Mouse (Mus musculus) brain, embryonic 14.5 days (tissue): ENCODE results near the gene Stoml2.

Source experiments
- CTCF ChIP-seq: fragments of 200-500 bp; IDR thresholded peaks from 2 replicates; pipeline ENCODE4 v1.5.1; 2012; ENCODE audit warnings: inconsistent platforms, mild to moderate bottlenecking, moderate library complexity, borderline replicate concordance; ENCODE audit not compliant: insufficient read depth, insufficient read length; ENCODE audit errors: extremely low read depth
- POLR2A ChIP-seq: fragments of 200-500 bp; IDR thresholded peaks from 2 replicates; pipeline ENCODE4 v1.6.1; 2012; ENCODE audit warnings: mild to moderate bottlenecking, inconsistent platforms, borderline replicate concordance; ENCODE audit not compliant: poor library complexity, insufficient read depth, insufficient read length, severe bottlenecking; ENCODE audit errors: extremely low read depth

DNA sequence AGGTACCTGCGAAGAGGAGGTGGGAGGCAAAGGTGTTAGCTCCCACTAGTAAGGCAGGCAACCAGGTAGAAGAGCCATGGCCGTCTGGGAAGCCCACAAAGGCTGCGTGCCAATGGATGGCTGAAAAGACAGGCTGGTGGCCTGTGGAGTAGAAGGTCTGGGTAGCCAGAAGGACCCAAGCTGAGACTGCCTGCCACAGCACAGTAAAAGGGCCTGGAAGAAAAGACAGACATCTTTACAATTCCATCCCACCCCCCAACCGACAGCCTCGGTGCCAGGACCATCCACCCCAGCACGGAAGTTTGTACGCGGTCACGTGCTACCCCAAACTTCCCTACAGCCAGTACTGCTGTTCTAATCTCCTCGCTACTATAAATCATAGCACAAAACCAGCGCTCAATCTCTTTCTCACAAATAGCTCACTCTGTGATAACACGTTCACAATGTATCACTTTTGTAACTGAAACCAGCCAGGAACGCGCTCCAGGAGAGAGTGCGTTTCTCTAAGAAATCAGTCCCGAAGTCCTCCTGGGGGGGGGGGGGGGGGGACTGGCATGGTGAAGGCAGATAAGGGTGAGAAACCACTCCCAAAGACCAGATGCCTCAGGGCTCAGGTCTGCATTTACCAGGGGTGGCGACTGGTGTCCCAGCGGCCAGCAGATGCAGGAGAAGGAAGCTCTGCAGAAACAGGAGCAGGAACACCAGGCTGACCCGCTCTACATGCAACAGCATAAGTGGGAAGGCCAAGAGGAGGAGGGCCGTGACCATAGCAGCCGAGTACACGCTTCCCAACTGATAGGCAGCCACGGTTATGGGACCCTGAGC is 11.7 kb downstream of the Stoml2 start:
- no peak for TF ChIP-seq CTCF
- no peak for TF ChIP-seq POLR2A
